Mouse (Mus musculus) lung, embryonic 15.5 days (tissue): Measurements from ENCODE around the gene Gna15. TPM values are rescaled to one million over a fixed set of nuclear protein-coding genes. Genes with fewer than 3 reads are reported as not detected.

Experiments
- ATAC-seq: fragments of 200-750 bp; cut with Nextera tagmentation; 2 replicates; pipeline ENCODE4 v1.8.0; 2017; ENCODE audit warnings: moderate number of reproducible peaks, borderline replicate concordance; ENCODE audit not compliant: low FRiP score, low TSS enrichment; ENCODE audit errors: extremely low read depth
- H3K27ac ChIP-seq: fragments of 300-500 bp; sonication (generic); 2 replicates; pipeline ENCODE4 v1.5.1; 2015; ENCODE audit warnings: moderate library complexity, mild to moderate bottlenecking, inconsistent platforms
- H3K27me3 ChIP-seq: fragments of 300-500 bp; sonication (generic); 2 replicates; pipeline ENCODE4 v1.6.1; 2015; ENCODE audit warnings: inconsistent platforms
- H3K36me3 ChIP-seq: fragments of 300-500 bp; sonication (generic); 2 replicates; pipeline ENCODE4 v1.6.1; 2015; ENCODE audit warnings: inconsistent platforms
- H3K4me1 ChIP-seq: fragments of 300-500 bp; sonication (generic); 2 replicates; pipeline ENCODE4 v1.6.1; 2015; ENCODE audit warnings: inconsistent platforms
- H3K4me2 ChIP-seq: fragments of 300-500 bp; sonication (generic); 2 replicates; pipeline ENCODE4 v1.6.1; 2015; ENCODE audit warnings: inconsistent platforms, mild to moderate bottlenecking, moderate library complexity
- H3K4me3 ChIP-seq: fragments of 300-500 bp; sonication (generic); 2 replicates; pipeline ENCODE4 v1.5.1; 2015; ENCODE audit warnings: mild to moderate bottlenecking, inconsistent platforms
- H3K9ac ChIP-seq: fragments of 300-500 bp; sonication (generic); 2 replicates; pipeline ENCODE4 v1.6.1; 2015; ENCODE audit warnings: inconsistent platforms
- H3K9me3 ChIP-seq: fragments of 300-500 bp; sonication (generic); 2 replicates; pipeline ENCODE4 v1.6.1; 2016; ENCODE audit warnings: inconsistent platforms
- WGBS: fragments of 180-500 bp; shearing (Covaris S2); methylation state at CpG from one replicate; pipeline ENCODE4 v1.1.7; 2015; 5-methylcytosine and 5-hydroxymethylcytosine counted together
- polyA plus RNA-seq: library from polyadenylated mRNA; unstranded; fragments of >200 nt; fragmentation: Nextera tagmentation; extraction: Ambion mirVana; gene quantifications from 2 replicates; pipeline ENCODE4 v1.2.1, GENCODE M21; 2015

Gene Gna15
- polyA plus RNA-seq, 1 experiment from 2014 or later: 1.7 TPM

GRCm38 (mm10) chr10:81564216-81564615 is 40.2 kb upstream of the Gna15 start:
- H3K4me1 ChIP-seq: peaks cover 68% of the 10 kb centered on the region
- H3K9me3 ChIP-seq: no peaks in the 10 kb centered on the region
- peak overlapping the region; percentile 36 for H3K4me3 ChIP-seq
- H3K27me3 ChIP-seq: no peaks in the 10 kb centered on the region
- H3K27ac ChIP-seq: peak overlapping the region; percentile 74
- 2% methylated on average over 10 of the region's 10 CpGs for WGBS
- peak overlapping the region; percentile 54 for H3K4me2 ChIP-seq
- peak; percentile 16; the same call in 1 of the 2 replicates for ATAC-seq
- H3K36me3 ChIP-seq: peaks cover 34% of the 10 kb centered on the region
- peak overlapping the region; percentile 26; the same call in 1 of the 2 replicates for H3K9ac ChIP-seq

DNA sequence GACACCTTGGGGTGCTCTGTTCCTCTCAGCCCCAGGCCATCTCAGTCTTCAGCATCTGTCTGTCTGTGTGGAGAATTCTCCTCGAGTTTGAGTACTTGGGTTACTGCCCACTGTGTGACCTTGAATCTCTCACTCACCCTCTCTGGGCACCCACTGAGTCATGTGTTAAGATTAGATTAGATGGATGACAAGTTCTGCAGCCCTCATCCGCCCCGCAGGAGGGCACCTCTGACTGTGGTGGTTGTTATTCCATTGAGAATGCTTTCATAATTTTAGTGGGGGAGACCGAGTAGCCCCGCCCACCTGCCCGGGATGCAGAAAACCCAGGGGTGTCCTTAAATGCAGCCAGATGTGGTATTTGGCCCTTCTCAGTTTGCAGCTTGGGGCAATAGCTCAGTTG is 39.5 kb upstream of the Gna15 start:
- Histone ChIP-seq H3K4me3 (no peak overlapping the region), H3K4me2 (peak overlapping the region; percentile 54), H3K9ac (peak overlapping the region; percentile 0; the same call in 1 of the 2 replicates), H3K27me3 (no peaks in the 10 kb centered on the region), H3K4me1 (peaks cover 63% of the 10 kb centered on the region), H3K36me3 (peaks cover 34% of the 10 kb centered on the region), H3K27ac (peak overlapping the region; percentile 74; the same call in 1 of the 2 replicates), H3K9me3 (no peaks in the 10 kb centered on the region)
- WGBS: 43% methylated on average over 6 of the region's 6 CpGs
- no peak for ATAC-seq

DNA sequence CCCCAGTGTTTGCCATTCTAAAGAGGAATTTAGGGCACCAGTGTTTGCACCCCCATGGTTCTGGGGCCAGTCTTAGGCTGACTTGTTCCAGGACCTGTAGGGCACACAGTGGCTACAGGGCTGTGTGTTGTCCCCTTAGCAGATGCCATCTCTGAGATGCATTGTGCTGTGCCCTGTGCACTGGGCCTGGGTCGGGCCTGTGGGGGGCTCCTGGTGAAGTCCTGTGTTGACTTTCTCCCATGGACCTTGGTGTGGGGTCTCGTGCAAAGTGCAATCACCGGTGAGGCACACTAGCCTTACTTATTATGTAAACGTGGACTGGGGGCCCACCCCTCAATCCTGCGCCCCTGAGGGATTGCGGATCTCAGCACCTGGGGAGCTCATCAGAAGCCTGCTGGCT is 38.4 kb upstream of the Gna15 start:
- Histone ChIP-seq H3K4me1 (peaks cover 54% of the 10 kb centered on the region), H3K27ac (no peak overlapping the region)

GRCm38 (mm10) chr10:81560719-81561459 is 36.9 kb upstream of the Gna15 start:
- WGBS: 12% methylated on average over 16 of the region's 16 CpGs
- peaks cover 21% of the 10 kb centered on the region for H3K36me3 ChIP-seq
- H3K27ac ChIP-seq: peak overlapping the region; percentile 88
- 0 out of 2 replicates have a peak, but pooled peaks have one; percentile 2 for ATAC-seq
- H3K27me3 ChIP-seq: no peaks in the 10 kb centered on the region
- peak overlapping the region; percentile 81 for H3K4me3 ChIP-seq
- H3K4me2 ChIP-seq: peak overlapping the region; percentile 84
- peaks cover 53% of the 10 kb centered on the region for H3K4me1 ChIP-seq
- no peaks in the 10 kb centered on the region for H3K9me3 ChIP-seq
- peak overlapping the region; percentile 98 for H3K9ac ChIP-seq

More for the DNA sequence above, 38.4 kb upstream of the Gna15 start:
- ATAC-seq: no peak
- H3K4me2 ChIP-seq: no peak overlapping the region
- no peak overlapping the region for H3K9ac ChIP-seq
- no peaks in the 10 kb centered on the region for H3K27me3 ChIP-seq
- H3K4me3 ChIP-seq: no peak overlapping the region
- H3K9me3 ChIP-seq: no peaks in the 10 kb centered on the region
- WGBS: 66% methylated on average over 6 of the region's 6 CpGs
- peaks cover 34% of the 10 kb centered on the region for H3K36me3 ChIP-seq

GRCm38 (mm10) chr10:81559627-81560539 is 35.9 kb upstream of the Gna15 start:
- peak overlapping the region; percentile 98 for H3K9ac ChIP-seq
- H3K9me3 ChIP-seq: no peaks in the 10 kb centered on the region
- no peaks in the 10 kb centered on the region for H3K27me3 ChIP-seq
- ATAC-seq: peak; percentile 46
- peaks cover 11% of the 10 kb centered on the region for H3K36me3 ChIP-seq
- under 1% methylated on average over 36 of the region's 36 CpGs for WGBS
- peaks cover 44% of the 10 kb centered on the region for H3K4me1 ChIP-seq
- peak overlapping the region; percentile 88 for H3K27ac ChIP-seq
- peak overlapping the region; percentile 84 for H3K4me2 ChIP-seq
- peak overlapping the region; percentile 81 for H3K4me3 ChIP-seq

DNA sequence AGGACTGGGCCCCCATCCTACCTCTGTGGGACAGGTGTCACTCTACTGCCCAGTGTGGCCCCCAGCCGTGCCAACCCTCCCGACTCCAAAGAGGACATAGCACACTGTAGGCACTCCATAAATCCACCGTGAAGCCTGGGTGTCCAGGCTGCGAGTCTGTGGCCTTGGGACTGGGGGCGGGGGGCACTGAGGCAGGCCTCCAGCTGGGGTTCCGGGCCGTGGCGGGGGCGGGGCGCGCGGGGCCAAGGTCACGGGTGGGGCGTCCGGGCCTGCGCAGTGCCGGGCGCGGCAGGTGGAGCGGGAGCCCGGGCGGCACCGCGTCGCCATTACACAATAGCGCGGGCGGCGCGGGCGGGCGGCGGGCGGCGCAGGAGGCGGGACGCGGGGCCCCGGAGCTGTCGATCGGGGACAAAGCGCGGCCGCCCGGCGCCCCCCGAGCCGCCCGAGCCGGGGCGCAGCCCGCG is 35.2 kb upstream of the Gna15 start, which contains the start of gene Aes:
TSS of gene Aes (plus strand) at position 326 of the 464 bp plus-strand sequence.
- WGBS: 2% methylated on average over 38 of the region's 53 CpGs
- Histone ChIP-seq H3K4me1 (peaks cover 37% of the 10 kb centered on the region), H3K4me3 (peak within 1 kb of the TSS; percentile 81), H3K9me3 (no peaks in the 10 kb centered on the region), H3K4me2 (peak within 1 kb of the TSS; percentile 84), H3K36me3 (peaks cover 8% of the 10 kb centered on the region), H3K27me3 (no peaks in the 10 kb centered on the region), H3K9ac (peak within 1 kb of the TSS; percentile 98), H3K27ac (peak within 1 kb of the TSS; percentile 88)
- ATAC-seq: peak; percentile 32

DNA sequence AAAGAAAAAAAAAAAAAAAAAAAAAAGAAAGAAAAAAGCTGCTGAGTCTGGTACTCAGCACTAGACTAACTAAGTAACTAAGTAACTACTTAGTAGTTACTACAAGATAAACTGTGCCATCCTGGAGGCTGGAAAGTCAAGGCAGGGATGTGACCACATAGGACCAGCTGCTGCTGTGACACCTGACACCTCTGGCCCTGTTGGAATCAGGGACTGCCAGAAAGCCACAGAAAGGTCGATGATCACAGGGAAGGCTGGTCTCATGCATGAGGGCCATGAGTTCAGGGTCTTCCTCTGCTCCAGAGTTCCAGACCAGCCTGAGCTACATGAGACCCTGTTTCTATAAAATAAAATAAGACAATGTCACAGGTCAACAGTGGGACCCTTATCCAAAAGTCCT is 33.5 kb upstream of the Gna15 start:
- no peak overlapping the region for H3K4me3 ChIP-seq
- H3K27ac ChIP-seq: no peak overlapping the region
- no peaks in the 10 kb centered on the region for H3K27me3 ChIP-seq
- no peak overlapping the region for H3K4me2 ChIP-seq
- no peaks in the 10 kb centered on the region for H3K9me3 ChIP-seq
- H3K4me1 ChIP-seq: peaks cover 22% of the 10 kb centered on the region
- ATAC-seq: no peak
- H3K9ac ChIP-seq: no peak overlapping the region
- WGBS: 28% methylated on average over 1 of the region's 1 CpGs
- peaks cover 8% of the 10 kb centered on the region for H3K36me3 ChIP-seq

- no peak overlapping the region for H3K9ac ChIP-seq
- no peaks in the 10 kb centered on the region for H3K27me3 ChIP-seq
- WGBS: 75% methylated on average over 3 of the region's 3 CpGs
- no peaks in the 10 kb centered on the region for H3K9me3 ChIP-seq
- H3K27ac ChIP-seq: no peak overlapping the region
- H3K36me3 ChIP-seq: peaks cover under 1% of the 10 kb centered on the region; the same call in 1 of the 2 replicates
- H3K4me2 ChIP-seq: no peak overlapping the region
- peaks cover 13% of the 10 kb centered on the region for H3K4me1 ChIP-seq
- no peak for ATAC-seq
- H3K4me3 ChIP-seq: no peak overlapping the region
Observed at GRCm38 (mm10) chr10:81556282-81556681, 32.3 kb upstream of the Gna15 start.

DNA sequence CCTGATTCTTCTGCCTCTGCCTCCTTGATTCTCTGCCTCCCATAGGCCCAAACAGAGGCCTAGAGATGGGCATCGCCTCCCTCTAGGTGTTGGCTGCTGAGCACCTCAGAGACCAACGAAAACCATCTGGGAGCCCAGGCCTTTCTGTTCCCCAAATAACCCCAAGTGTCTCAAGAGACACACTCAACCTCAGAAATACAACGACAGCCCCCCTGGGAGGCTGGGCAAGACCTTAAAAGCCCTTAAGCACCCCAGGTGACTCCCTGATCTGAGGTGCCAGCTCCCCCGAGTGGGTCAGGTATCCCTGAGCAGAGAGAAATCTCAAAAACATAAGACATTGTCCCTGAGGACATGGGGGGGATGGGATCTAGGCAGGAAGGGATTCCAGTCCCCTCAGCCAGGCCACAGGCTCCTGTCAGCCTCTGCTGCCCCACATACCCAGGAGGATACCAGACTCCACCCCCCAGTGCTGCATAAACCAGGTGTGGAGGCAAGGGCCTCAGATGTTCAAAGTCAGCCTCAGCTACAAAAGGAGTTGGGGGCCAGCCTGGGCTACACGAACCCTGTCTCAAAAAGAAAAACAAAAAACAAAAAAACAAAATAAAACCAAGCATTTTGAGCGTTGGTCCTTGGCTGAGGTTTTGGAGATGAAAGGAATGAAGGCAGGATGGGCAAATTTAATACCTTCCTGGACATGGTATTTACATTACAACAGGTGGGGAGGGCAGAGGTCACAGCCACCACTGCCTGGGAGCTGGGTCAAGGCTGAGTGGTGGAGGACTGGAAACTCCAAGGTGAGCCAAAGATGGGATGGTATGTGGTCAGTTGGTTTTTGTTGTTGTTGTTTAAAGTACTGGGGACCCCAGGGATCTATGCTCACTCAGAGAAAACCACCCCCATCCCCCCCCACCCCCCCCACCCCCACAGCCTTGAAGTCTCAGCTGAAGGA is 30.1 kb upstream of the Gna15 start:
- Histone ChIP-seq H3K36me3 (no peaks in the 10 kb centered on the region), H3K9ac (no peak overlapping the region), H3K27me3 (no peaks in the 10 kb centered on the region), H3K27ac (no peak overlapping the region), H3K4me3 (no peak overlapping the region), H3K4me1 (peaks cover 6% of the 10 kb centered on the region; the same call in 1 of the 2 replicates), H3K9me3 (no peaks in the 10 kb centered on the region), H3K4me2 (no peak overlapping the region)
- no peak for ATAC-seq
- 66% methylated on average over 6 of the region's 6 CpGs for WGBS

GRCm38 (mm10) chr10:81553232-81553631 is 29.2 kb upstream of the Gna15 start:
- Histone ChIP-seq H3K27me3 (no peaks in the 10 kb centered on the region), H3K9me3 (no peaks in the 10 kb centered on the region), H3K4me2 (no peak overlapping the region), H3K4me3 (no peak overlapping the region), H3K27ac (no peak overlapping the region), H3K36me3 (no peaks in the 10 kb centered on the region), H3K9ac (no peak overlapping the region), H3K4me1 (0 out of 2 replicates have a peak, but pooled peaks cover 3% of the 10 kb centered on the region)
- 88% methylated on average over 5 of the region's 5 CpGs for WGBS
- no peak for ATAC-seq
